Mouse (Mus musculus) hindbrain, embryonic 15.5 days (tissue): Measurements from ENCODE around the gene Manba. TPM values are rescaled to one million over a fixed set of nuclear protein-coding genes. Genes with fewer than 3 reads are reported as not detected.

ENCODE experiments used
- ATAC-seq: fragments of 200-750 bp; cut with Nextera tagmentation; 2 replicates; pipeline ENCODE4 v1.8.0; 2017; ENCODE audit warnings: low read depth, moderate number of reproducible peaks, moderate TSS enrichment; ENCODE audit not compliant: low FRiP score
- H3K27ac ChIP-seq: fragments of 300-500 bp; sonication (generic); replicated peaks from 2 replicates; pipeline ENCODE4 v1.5.1; 2015; ENCODE audit warnings: mild to moderate bottlenecking, inconsistent platforms
- H3K27me3 ChIP-seq: fragments of 300-500 bp; sonication (generic); 2 replicates; pipeline ENCODE4 v1.6.1; 2015; ENCODE audit warnings: control low read depth, inconsistent platforms
- H3K36me3 ChIP-seq: fragments of 300-500 bp; sonication (generic); 2 replicates; pipeline ENCODE4 v1.6.1; 2015; ENCODE audit warnings: control low read depth, inconsistent platforms
- H3K4me1 ChIP-seq: fragments of 300-500 bp; sonication (generic); replicated peaks from 2 replicates; pipeline ENCODE4 v1.6.1; 2015; ENCODE audit warnings: control low read depth, inconsistent platforms
- H3K4me2 ChIP-seq: fragments of 300-500 bp; sonication (generic); 2 replicates; pipeline ENCODE4 v1.6.1; 2015; ENCODE audit warnings: moderate library complexity, mild to moderate bottlenecking, inconsistent platforms
- H3K4me3 ChIP-seq: fragments of 300-500 bp; sonication (generic); 2 replicates; pipeline ENCODE4 v1.5.1; 2015; ENCODE audit warnings: mild to moderate bottlenecking, inconsistent platforms
- H3K9ac ChIP-seq: fragments of 300-500 bp; sonication (generic); 2 replicates; pipeline ENCODE4 v1.6.1; 2015; ENCODE audit warnings: inconsistent platforms
- H3K9me3 ChIP-seq: fragments of 300-500 bp; sonication (generic); 2 replicates; pipeline ENCODE4 v1.6.1; 2016; ENCODE audit warnings: control low read depth, inconsistent platforms
- WGBS: fragments of 180-500 bp; shearing (Covaris S2); methylation state at CpG from one replicate; pipeline ENCODE4 v1.1.7; 2015; 5-methylcytosine and 5-hydroxymethylcytosine counted together
- polyA plus RNA-seq: library from polyadenylated mRNA; unstranded; fragments of >200 nt; fragmentation: Nextera tagmentation; extraction: Ambion mirVana; gene quantifications from 2 replicates; pipeline ENCODE4 v1.2.1, GENCODE M21; 2015

The Manba gene
- polyA plus RNA-seq, 1 experiment from 2014 or later: 6.3 TPM

DNA sequence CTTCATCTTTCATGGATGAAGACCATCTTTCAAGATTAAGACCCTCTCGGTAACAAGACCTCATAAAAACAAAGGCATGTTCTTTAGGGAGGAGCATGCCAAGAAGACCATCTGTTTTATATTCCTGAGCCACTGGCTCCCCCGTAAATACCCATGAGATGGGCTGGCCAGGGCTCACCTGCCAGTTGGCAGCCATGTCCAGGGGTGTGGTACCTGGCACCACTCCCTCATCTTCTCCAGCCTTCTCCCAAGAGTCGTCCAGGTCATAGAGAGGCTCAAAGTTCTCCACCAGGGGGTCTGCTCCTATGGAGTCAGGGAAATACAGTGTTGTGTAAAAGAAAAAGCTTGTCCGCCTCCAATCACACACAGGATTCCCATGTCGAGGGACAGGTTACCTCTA, 106.0 kb downstream of the Manba start:
- no peak overlapping the region for H3K4me2 ChIP-seq
- WGBS: 67% methylated on average over 5 of the region's 5 CpGs
- no peak overlapping the region for H3K4me3 ChIP-seq
- H3K4me1 ChIP-seq: no peaks in the 10 kb centered on the region
- no peak overlapping the region for H3K9ac ChIP-seq
- H3K36me3 ChIP-seq: peaks cover 20% of the 10 kb centered on the region; the same call in 1 of the 2 replicates
- no peak for ATAC-seq
- no peaks in the 10 kb centered on the region for H3K9me3 ChIP-seq
- no peaks in the 10 kb centered on the region for H3K27me3 ChIP-seq
- H3K27ac ChIP-seq: no peak overlapping the region

DNA sequence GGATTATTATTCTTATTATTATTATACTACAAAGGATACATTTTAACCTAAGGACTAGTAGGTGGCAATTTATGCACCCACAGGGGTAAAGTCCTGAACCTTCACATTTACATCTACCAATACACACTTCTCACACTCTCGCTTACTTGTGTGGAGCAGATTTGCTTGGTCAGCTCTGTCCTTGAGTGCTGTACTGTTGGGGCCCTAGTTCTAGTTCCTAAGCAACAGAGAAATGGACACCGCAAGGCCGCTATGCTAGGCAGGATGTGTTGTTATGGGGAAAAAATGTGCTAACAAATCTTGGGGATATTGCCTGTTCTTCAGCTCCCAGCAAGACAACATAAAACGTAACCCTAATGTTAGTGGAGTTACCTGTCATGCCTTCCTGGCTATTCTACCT, 106.6 kb downstream of the Manba start:
- H3K27ac ChIP-seq: no peak overlapping the region
- no peak for ATAC-seq
- H3K4me1 ChIP-seq: no peaks in the 10 kb centered on the region
- H3K36me3 ChIP-seq: peaks cover 16% of the 10 kb centered on the region; the same call in 1 of the 2 replicates
- no peak overlapping the region for H3K9ac ChIP-seq
- H3K4me2 ChIP-seq: no peak overlapping the region
- H3K9me3 ChIP-seq: no peaks in the 10 kb centered on the region
- H3K4me3 ChIP-seq: no peak overlapping the region
- no peaks in the 10 kb centered on the region for H3K27me3 ChIP-seq
- 77% methylated on average over 4 of the region's 4 CpGs for whole genome bisulfite sequencing

DNA sequence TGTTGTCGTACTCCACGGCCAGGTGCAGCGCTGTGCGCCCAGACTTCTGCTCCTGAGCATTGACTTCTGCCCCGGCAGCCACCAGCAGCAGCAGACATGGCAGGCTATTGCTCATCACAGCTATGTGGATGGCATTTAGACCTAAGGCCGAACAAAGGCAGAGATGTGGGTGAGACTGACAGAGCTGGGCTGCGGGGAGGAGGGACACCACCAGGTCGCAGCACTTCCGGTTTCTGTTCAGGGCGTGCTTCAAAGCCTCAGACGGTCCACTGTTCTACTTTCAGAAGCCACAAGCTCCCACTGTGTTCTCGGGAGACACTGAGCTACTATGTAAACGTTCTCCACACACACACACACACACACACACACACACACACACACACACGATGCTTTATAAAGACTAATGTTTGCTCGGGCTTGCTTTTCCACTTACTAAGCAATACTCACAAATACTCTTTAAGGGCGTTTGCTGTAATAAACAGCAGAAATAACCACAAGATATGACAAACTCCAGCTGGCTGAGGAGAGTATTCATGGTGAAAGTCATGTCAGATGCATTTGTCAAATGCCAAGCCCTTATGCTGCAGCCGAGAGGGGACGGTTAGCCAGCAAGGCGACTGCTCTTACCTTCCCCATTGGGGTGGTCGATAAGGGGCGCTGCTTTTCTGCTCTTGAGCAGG, 109.0 kb downstream of the Manba start:
- 74% methylated on average over 21 of the region's 21 CpGs for WGBS
- no peak for ATAC-seq

DNA sequence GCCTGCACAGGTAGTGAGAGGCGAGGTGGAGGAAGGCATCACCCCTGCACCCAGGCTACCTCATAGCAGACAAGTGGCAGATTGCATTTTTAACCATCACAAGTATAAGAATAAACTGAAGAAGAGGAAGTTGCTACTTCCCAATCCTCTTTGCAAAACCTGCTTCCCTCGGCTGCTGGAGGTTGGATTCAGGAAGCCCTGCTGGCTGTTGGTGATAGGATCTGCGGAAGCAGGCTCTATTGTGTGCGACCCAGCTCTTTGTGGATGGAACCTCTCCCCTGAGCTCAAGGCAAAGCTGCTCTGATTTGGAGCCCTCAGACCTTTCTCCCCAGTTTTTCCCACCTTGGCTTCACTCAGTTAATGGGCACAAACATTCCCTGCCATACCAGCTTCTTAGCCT, 111.6 kb downstream of the Manba start:
- WGBS: 60% methylated on average over 4 of the region's 4 CpGs
- ATAC-seq: no peak
- Histone ChIP-seq H3K27ac (0 out of 2 replicates have a peak overlapping the region, but pooled peaks have one; percentile 25), H3K36me3 (peaks cover 9% of the 10 kb centered on the region; the same call in 1 of the 2 replicates), H3K27me3 (no peaks in the 10 kb centered on the region), H3K9ac (no peak overlapping the region), H3K9me3 (no peaks in the 10 kb centered on the region), H3K4me3 (no peak overlapping the region), H3K4me1 (no peaks in the 10 kb centered on the region), H3K4me2 (no peak overlapping the region)

More for the DNA sequence above, 109.0 kb downstream of the Manba start:
- no peak overlapping the region for H3K27ac ChIP-seq
- H3K36me3 ChIP-seq: peaks cover 16% of the 10 kb centered on the region; the same call in 1 of the 2 replicates
- H3K4me2 ChIP-seq: no peak overlapping the region
- H3K4me1 ChIP-seq: no peaks in the 10 kb centered on the region
- H3K9me3 ChIP-seq: no peaks in the 10 kb centered on the region
- H3K9ac ChIP-seq: no peak overlapping the region
- no peaks in the 10 kb centered on the region for H3K27me3 ChIP-seq
- H3K4me3 ChIP-seq: no peak overlapping the region

DNA sequence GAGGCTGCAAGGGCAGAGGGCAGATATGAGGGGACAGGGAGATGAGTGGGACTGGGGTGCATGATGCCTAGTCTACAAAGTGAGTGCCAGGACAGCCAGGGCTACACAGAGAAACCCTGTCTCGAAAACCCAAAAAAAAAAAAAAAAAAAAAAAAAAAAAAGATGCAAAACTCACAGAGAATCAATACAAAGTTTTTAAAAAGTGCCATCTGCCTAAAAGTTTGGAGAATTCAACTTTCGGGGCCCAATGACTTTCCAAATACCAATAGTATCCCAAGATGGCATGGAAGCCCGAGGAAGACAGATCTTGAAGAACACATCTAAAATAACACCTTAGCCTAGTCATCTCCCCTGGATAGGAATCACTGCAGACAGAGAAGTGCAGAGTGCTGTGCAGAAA, 112.9 kb downstream of the Manba start:
- H3K4me3 ChIP-seq: no peak overlapping the region
- ATAC-seq: no peak
- no peak overlapping the region for H3K27ac ChIP-seq
- H3K4me2 ChIP-seq: no peak overlapping the region
- H3K9me3 ChIP-seq: no peaks in the 10 kb centered on the region
- peaks cover 5% of the 10 kb centered on the region; the same call in 1 of the 2 replicates for H3K36me3 ChIP-seq
- H3K9ac ChIP-seq: no peak overlapping the region
- 89% methylated on average over 3 of the region's 3 CpGs for WGBS
- no peaks in the 10 kb centered on the region for H3K27me3 ChIP-seq
- H3K4me1 ChIP-seq: no peaks in the 10 kb centered on the region

DNA sequence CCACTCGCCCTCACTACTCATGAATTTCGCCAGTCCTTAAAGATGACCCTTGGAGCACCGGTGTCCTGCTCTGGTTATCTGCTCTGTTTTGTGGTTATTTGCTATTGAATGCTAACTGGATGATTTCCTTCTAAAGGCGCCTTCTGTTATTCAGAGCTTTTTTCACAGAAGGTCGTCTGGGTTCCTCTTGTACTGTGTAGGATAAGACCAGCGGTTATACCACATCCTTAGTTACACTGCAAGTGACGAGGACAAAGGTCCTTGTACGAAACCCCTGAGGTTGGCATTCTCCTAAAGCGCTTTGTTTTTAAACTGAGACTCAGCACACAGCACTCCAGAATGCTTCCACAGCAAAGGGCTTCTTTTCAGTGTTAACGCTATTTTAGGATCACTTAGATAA, 117.3 kb downstream of the Manba start:
- Histone ChIP-seq H3K9ac (no peak overlapping the region), H3K4me2 (no peak overlapping the region), H3K9me3 (no peaks in the 10 kb centered on the region), H3K4me1 (no peaks in the 10 kb centered on the region), H3K27ac (no peak overlapping the region), H3K36me3 (peaks cover 21% of the 10 kb centered on the region), H3K4me3 (no peak overlapping the region), H3K27me3 (no peaks in the 10 kb centered on the region)
- WGBS: 83% methylated on average over 10 of the region's 10 CpGs
- ATAC-seq: no peak

DNA sequence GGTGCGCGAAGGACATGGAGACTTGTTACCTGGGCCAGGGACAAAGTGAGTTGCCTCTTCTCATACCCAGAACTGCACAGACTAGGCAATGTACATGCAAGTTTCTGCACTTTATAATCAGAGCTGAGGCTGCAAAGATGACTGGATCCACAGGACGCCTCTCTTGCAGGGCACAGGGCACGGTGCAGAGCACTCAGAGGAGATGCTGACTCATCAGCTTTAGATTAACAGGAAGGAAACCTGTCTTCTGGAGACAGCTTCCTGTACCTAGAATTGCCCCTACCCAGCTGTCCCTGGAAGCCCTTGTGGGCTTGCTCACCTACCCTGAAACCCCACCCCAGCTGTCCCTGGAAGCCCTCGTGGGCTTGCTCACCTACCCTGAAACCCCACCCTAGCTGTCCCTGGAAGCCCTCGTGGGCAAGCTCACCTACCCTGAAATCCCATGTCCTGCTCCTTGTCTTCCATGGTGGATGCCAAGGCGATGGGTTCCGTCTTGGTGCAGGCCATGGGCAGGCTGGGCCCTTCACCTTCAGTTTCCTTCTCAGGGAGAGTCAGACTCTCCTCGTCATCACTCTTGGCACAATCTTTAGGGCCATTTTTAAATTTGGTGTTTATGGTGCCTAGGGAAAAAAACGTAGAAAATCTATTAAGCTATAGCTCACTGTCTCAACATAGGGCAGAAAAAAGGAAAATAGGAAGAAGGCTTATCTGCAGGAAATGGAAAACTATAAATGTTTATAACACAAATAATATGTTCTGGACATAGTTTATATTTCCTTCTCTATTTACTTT, 119.4 kb downstream of the Manba start:
- Histone ChIP-seq H3K9me3 (no peaks in the 10 kb centered on the region), H3K4me1 (no peaks in the 10 kb centered on the region), H3K4me3 (no peak overlapping the region), H3K27me3 (no peaks in the 10 kb centered on the region), H3K36me3 (peaks cover 21% of the 10 kb centered on the region), H3K4me2 (no peak overlapping the region), H3K9ac (no peak overlapping the region), H3K27ac (no peak overlapping the region)
- 91% methylated on average over 10 of the region's 10 CpGs for WGBS
- ATAC-seq: no peak

DNA sequence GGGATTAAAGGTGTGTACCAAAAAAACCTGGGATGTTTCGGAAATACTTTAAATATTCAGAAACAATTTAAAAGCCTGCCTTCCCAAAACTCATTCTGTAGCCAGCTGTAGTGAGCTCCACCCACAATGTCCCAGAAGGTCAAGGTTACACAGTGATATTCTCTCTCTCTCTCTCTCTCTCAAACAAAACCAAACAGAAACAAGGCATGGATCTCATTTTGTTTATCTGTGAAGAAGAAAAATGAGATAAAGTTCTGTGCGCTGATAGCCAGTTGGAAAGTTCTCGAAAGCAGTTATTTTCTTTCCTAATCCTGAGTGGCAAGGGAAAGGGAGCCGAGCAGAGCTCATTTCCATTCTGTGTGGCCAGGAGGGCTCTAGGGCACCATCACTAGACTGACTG, 120.1 kb downstream of the Manba start:
- 83% methylated on average over 4 of the region's 4 CpGs for WGBS
- Histone ChIP-seq H3K4me1 (no peaks in the 10 kb centered on the region), H3K9ac (no peak overlapping the region), H3K36me3 (peaks cover 21% of the 10 kb centered on the region), H3K9me3 (no peaks in the 10 kb centered on the region), H3K4me2 (no peak overlapping the region), H3K27me3 (no peaks in the 10 kb centered on the region), H3K4me3 (no peak overlapping the region), H3K27ac (no peak overlapping the region)
- ATAC-seq: no peak

DNA sequence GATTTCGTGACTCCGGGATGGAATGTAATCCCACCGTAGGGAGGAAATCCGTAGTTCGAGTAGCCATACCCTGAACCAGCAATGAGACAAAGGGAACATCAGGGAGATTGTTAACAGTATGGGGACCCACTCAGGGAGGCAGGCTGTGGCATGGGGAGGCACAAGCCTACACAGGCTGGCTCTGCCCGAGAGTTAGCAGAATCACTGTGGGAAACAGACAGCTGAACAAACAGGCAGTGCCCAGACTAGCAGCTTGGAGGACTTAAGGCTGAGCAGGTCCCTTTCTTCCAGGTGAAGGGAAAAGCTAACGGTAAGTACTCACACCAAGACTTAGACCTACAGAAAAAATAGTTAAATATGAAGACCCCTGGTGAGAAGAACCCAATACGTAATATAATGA, 121.2 kb downstream of the Manba start:
- WGBS: 92% methylated on average over 8 of the region's 8 CpGs
- H3K36me3 ChIP-seq: peaks cover 16% of the 10 kb centered on the region
- H3K4me1 ChIP-seq: no peaks in the 10 kb centered on the region

DNA sequence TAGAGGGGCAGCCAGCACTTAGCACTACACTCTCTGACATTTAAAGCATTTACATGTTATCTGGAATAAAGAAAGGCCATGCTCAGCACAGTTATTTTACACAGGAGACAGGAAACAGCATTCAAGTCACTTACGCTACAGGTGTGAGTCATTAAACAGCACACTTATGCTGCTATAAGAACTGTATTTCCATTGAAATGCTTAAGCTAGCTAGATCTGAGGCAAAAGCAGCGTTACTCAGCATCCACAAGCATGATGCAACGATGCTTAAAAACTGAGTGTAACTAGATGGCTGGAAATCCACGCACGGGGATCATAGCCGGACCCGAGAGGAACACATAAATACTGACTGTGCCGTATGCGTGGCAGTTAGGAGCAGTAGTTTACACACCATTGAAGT, 121.6 kb downstream of the Manba start:
- Histone ChIP-seq H3K36me3 (peaks cover 16% of the 10 kb centered on the region), H3K9ac (no peak overlapping the region), H3K4me1 (no peaks in the 10 kb centered on the region), H3K4me2 (no peak overlapping the region), H3K4me3 (no peak overlapping the region), H3K27ac (no peak overlapping the region), H3K9me3 (no peaks in the 10 kb centered on the region), H3K27me3 (no peaks in the 10 kb centered on the region)
- no peak for ATAC-seq
- WGBS: 90% methylated on average over 9 of the region's 9 CpGs

More for the DNA sequence above, 121.2 kb downstream of the Manba start:
- ATAC-seq: no peak
- Histone ChIP-seq H3K9ac (no peak overlapping the region), H3K27me3 (no peaks in the 10 kb centered on the region), H3K4me2 (no peak overlapping the region), H3K9me3 (no peaks in the 10 kb centered on the region), H3K4me3 (no peak overlapping the region), H3K27ac (no peak overlapping the region)

DNA sequence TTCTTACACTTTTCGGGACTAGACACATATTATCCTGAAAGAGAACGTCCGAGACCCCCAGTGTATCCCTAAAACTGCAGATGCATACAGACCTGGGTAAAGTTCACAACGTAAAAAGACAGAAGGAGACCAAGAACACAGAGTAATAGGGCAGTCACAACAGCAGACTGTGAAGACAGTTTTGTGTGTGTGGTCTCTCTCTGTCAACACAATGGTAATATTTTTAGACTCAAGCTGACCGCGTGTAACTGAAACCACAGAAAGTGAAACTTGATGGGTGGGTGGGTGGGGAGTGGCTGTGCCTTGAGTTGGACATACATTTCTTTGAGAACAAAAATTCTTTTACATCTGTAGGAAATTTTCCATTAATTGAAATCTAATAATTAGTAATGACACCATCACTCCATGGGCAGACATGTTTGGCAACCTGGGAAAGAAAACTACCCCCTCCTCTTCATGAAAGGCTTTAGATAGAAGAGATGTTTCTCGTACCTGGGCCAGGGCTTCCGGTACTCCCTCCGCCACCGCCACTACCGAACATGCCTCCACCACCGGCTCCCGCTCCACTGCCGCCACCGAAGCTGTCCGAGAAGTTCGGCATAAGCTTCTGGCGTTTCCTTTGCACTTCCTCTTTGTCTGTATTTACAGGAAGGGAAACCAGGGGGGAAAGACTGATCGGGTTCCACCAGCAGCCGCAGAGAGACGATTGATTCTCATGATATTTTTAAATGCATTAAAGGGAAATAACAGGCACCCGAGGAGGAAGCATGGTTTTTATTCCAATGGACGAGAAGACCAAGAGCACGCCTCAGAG, 122.5 kb downstream of the Manba start:
- Histone ChIP-seq H3K27ac (no peak overlapping the region), H3K27me3 (no peaks in the 10 kb centered on the region), H3K4me3 (no peak overlapping the region), H3K9me3 (no peaks in the 10 kb centered on the region), H3K9ac (no peak overlapping the region), H3K4me2 (no peak overlapping the region), H3K4me1 (no peaks in the 10 kb centered on the region), H3K36me3 (peaks cover 19% of the 10 kb centered on the region)
- WGBS: 89% methylated on average over 24 of the region's 24 CpGs
- ATAC-seq: no peak

DNA sequence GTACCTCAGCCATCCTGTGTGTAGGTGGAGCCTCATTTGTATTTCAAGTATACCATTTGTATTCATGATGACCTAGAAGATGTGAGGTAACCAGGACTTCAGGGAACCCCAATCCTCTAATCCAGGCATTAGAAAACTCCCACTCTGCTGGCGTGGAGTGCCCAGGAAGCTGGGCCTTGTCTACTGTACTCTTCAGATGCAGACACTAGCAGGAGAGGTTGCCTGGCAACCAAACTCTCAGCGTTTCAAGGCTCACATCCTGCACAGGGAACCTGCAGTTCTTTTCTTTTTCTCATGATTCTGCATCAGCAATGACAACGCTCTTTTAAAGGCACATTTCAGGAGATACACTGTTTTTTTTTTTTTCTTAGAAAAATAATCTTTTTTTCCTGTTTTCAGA, 124.8 kb downstream of the Manba start:
- Histone ChIP-seq H3K9ac (no peak overlapping the region), H3K4me1 (no peaks in the 10 kb centered on the region), H3K4me3 (no peak overlapping the region), H3K27ac (peak overlapping the region; percentile 51; the same call in 1 of the 2 replicates), H3K9me3 (no peaks in the 10 kb centered on the region), H3K27me3 (no peaks in the 10 kb centered on the region), H3K36me3 (peaks cover 14% of the 10 kb centered on the region), H3K4me2 (no peak overlapping the region)
- WGBS: 26% methylated on average over 3 of the region's 3 CpGs
- ATAC-seq: peak; percentile 83
